Mouse (Mus musculus): ENCODE results near the gene Fbxo28. TPM values are rescaled to one million over a fixed set of nuclear protein-coding genes. Genes with fewer than 3 reads are reported as not detected.

Fbxo28 gene
- total RNA-seq, 2 experiments from 2014 or later: 40.6 to 45.2 TPM

DNA sequence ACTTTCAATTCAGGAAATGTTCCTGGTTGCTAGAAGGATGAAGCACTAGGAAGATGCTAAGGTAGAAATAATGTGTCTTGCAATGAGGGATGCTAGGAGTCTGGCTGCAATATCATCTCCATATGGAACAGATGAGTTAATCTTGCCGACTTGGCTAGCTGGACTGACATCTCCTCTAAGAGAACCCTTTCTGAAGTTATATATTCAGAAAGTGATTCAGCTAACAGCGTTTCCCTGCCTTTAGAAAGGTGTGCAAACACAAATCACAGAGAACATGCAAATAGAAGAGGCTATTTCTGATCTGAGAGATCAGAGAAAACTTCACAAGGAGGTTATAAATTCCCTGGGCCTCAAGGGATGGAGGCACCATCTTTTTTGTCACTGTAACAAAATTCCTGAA, 4.4 kb upstream of the Fbxo28 start:
- DNase-seq (ENCODE audit: low spot score in 2 of 2): no peak

- no peak for DNase-seq (ENCODE audit: low spot score in 2 of 2)
Observed at GRCm38 (mm10) chr1:182341993-182342392, 564 bp upstream of the Fbxo28 start.

GRCm38 (mm10) chr1:182340281-182340680, 1.1 kb downstream of the Fbxo28 start:
- DNase-seq (ENCODE audit: low spot score in 2 of 2): no peak

- DNase-seq (ENCODE audit: low spot score in 2 of 2): no peak
Observed at GRCm38 (mm10) chr1:182338961-182339565, 2.4 kb downstream of the Fbxo28 start.

DNA sequence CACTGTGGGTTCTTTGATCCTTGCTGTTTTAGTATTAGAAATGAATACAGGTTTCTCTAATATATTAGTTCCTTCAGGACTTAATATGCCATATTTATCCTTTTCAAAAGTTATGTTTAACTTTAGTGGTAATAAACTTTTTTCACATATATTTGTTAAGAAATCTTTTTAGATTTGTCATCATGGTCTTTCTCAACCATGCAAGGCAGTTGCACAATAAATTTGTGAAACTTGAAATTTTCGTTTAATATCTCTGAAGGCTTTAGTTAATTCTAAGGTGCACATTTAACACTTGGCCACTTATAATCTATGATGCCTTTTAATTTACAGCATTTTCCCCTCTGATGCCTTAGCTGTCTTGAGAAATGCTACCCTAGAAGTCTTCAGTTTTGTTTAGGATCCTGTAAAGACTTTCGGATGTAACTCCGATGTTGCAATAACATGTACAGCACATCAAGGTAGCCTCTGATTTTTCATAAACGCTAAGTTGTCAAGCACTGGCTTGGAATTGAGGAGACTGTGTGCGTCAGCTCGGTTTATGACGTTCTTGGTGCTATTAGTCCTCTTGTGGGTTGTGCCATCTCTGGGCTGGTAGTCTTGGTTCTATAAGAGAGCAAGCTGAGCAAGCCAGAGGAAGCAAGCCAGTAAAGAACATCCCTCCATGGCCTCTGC, 7.5 kb downstream of the Fbxo28 start:
- DNase-seq (ENCODE audit: low spot score in 2 of 2): no peak

GRCm38 (mm10) chr1:182332090-182333034, 9.1 kb downstream of the Fbxo28 start:
- no peak for DNase-seq (ENCODE audit: low spot score in 2 of 2)

DNA sequence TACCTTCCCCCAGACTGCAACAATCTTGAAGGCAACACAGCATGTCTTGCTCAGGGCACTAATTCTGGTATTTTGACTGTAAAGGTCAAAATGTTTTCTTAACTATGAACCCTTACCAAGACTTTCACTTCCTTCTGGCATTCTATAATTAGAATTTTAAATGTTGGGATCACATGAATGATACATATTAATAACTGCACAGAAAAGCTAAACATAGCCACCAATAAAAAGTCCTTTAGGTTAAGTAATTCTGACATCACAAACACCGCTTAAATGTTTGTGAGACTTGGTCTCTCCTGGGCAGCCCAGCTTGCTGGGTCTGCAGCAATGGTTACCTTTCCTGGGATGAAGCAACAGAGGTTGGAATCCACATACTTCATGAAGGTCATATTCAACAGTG, 15.5 kb downstream of the Fbxo28 start:
- no peak for DNase-seq (ENCODE audit: low spot score in 2 of 2)

GRCm38 (mm10) chr1:182324552-182324951, 16.9 kb downstream of the Fbxo28 start:
- no peak for DNase-seq (ENCODE audit: low spot score in 2 of 2)

DNA sequence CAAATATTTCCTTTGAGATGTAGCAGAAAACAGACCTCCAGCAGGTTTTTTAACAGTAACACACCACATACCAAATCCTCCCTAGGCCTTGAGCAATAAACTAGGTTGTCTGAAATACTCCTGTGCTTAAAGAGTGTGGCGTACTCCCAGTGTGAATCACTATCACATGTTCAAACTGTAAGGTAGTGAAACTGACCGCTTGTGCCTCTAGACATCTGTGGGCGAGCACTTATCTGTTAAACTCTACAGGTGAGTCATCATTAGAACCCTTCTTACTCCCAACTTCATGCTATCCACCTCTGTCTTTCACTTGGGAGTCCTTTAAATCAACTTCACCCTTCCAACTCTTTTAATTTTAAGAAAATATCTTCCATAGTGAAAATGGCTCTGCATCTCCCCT, 18.3 kb downstream of the Fbxo28 start:
- no peak for DNase-seq (ENCODE audit: low spot score in 2 of 2)

DNA sequence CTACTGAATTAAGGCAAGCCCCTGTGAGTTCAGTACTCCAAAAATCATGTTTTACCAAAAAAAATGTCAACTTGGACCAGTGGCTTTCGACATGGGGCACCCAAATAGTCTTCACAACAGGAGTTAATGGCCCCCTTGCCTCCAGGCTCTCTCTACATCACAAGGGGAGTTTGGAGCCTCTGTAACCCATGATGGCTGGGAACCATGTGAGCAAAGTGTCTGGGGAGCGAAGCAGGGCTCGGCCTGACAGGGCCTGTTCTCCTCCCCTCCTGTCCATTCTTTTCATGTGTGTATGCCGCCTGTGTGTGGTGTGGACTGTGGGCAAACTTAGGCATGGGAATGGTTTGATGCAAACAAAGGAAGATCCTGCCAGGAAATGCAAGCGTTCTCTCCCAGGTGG, 27.2 kb downstream of the Fbxo28 start:
- no peak for DNase-seq (ENCODE audit: low spot score in 2 of 2)

- DNase-seq (ENCODE audit: low spot score in 2 of 2): no peak
Observed at GRCm38 (mm10) chr1:182313181-182313580, 28.2 kb downstream of the Fbxo28 start.

GRCm38 (mm10) chr1:182311376-182311775, 30.1 kb downstream of the Fbxo28 start:
- no peak for DNase-seq (ENCODE audit: low spot score in 2 of 2)

DNA sequence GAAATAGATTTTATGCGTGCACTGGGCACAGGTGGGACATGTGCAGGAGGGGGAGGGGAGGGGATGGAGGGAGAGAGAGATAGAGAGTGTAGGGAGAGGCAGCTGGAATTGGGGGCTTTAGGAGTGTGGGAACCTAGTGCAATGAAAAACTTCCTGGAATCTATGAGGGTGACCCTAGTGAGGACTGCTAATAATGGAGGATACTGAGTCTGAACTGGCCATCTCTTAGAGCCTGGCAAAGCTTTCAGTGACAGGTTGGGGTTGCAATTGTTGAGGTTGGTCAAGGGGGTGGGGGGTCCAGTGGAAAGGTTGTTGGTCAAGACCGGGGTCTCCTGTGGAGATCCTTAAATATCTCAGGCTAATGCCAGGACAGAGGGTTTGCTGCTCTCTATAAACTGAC, 31.1 kb downstream of the Fbxo28 start:
- DNase-seq (ENCODE audit: low spot score in 2 of 2): no peak

- no peak for DNase-seq (ENCODE audit: low spot score in 2 of 2)
Observed at GRCm38 (mm10) chr1:182309403-182309802, 32.0 kb downstream of the Fbxo28 start.

DNA sequence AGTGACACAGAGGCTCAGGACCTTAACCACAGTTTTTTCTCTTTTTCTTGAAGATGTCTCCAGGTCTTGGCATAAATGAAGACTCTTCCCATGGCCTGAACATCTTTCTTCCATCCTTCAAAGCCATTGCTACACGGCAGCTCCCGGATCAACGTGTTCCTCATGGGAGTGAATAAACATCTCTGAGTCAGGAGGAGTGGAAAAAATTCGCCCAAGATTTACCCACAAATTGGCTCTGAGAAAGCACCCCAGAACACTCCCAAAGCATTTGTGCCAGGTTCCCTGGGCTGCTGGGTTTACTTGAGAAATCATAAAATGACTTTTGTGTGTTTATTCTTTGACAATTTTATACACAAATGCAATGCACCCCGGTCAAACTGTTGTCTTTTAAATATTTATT, 38.5 kb downstream of the Fbxo28 start:
- DNase-seq (ENCODE audit: low spot score in 2 of 2): no peak

GRCm38 (mm10) chr1:182302176-182302870, 39.1 kb downstream of the Fbxo28 start:
- no peak for DNase-seq (ENCODE audit: low spot score in 2 of 2)

DNA sequence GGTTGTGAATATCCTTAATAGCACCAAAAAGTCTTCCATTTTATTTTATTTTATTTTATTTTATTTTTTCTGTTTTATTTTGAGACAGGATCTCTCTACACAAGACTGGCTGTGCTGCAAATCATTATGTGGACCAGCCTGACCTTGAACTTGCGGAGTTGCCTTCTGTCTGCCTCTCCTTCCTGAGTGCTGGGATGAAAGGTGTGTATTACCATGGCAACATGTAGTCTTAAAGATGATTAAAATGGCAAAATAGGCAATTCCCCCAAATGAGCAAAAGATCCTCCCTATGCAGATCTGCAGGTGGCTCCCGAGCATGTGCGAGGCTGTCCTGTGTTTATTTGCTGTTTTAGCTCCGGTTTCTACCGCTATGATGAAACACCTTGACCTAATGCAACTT, 43.6 kb downstream of the Fbxo28 start:
- no peak for DNase-seq (ENCODE audit: low spot score in 2 of 2)

DNA sequence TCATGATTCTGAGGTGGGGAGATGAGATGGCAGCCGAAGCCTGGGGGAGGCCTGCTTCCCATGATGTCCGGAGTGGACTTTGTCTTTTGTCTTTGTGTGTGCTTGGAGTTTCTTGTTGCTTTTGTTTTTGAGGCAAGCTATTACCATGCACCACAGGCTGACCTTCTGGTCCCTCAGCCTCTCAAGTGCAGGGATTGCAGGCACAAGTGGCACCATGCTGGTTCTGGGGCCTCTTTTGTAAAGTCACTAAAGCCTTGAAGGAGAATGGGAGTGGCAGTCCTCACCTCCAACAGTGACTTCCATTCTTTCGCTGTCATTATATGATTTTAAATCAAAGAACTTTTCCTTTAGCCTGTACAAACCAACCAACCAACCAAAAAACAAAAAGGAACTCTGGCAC, 44.2 kb downstream of the Fbxo28 start:
- DNase-seq (ENCODE audit: low spot score in 2 of 2): no peak

DNA sequence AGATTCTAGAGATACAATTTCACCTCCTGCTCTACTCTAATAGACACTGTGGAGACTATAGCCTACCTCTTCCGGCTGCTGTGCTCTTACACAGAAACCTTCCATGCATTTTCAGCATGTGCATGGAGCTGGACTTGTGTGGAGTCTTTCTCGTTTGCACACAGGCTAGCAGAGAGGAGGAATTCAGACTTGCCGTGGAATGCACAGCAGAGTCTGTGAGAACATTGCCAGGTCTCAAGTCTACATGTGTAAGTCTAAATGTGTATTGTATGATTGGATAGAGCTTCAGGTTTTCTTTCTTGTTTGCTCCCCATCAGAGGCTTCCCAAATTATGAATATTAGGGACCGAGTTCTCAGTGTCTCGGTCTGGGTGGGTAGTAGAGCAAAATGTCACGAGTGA, 44.6 kb downstream of the Fbxo28 start:
- no peak for DNase-seq (ENCODE audit: low spot score in 2 of 2)

GRCm38 (mm10) chr1:182296141-182296540, 45.3 kb downstream of the Fbxo28 start:
- DNase-seq (ENCODE audit: low spot score in 2 of 2): no peak

- no peak for DNase-seq (ENCODE audit: low spot score in 2 of 2)
Observed at GRCm38 (mm10) chr1:182292291-182292690, 49.1 kb downstream of the Fbxo28 start.

Measured in layer of hippocampus, postnatal 14 days (tissue).